Mouse (Mus musculus): Measurements from ENCODE around the gene Pknox2. TPM values are rescaled to one million over a fixed set of nuclear protein-coding genes. Genes with fewer than 3 reads are reported as not detected.

Gene Pknox2
- polyA plus RNA-seq, 1 experiment from 2014 or later: 5.4 TPM

DNA sequence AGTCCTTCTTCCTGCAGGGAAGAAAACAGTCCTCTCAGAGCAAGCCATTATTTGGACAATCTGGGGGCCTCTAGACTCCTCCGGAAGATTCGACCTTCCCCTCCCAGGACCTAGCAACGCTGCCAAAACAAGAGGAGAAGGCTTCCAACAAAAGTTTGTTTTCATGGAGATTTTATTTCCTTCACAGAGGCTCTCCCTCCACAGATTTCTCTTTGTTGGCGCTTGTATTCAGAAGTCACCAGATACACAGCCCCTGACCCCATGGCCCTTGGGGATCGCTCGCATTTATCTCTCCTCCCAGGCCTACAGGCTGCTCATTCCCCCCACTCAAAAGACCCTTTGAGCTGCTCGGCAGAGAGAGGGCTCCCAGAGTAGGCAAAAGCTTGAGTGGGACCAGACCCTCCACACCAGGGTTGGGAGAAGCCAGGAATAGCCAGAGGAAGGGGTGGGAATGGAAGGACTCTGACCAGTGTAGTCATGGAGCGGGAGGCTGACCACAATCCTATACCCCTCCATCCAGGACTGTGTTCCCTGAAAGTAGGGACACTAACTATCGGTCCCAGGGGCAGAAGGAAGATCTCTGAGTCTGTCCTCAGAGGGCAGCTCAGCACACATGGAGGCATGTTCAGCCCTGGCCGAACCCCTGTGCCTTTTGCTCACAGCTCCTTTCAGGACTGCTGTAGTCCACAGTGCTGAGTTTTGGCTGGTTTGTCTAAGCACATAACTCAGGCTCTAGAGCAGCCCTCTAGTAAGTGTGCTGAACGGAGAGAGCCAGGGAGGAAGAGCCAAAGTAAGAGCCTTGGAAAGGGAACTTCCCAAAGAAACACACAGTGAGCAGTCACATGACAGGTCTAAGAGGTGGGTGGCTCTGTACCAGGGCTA lies 45.9 kb downstream of the Pknox2 start:
- ATAC-seq (ENCODE audit: low FRiP score, low TSS enrichment): peak; percentile 73
- Histone ChIP-seq H3K27ac (ENCODE audit: low read depth, low read length) (peak overlapping the region; percentile 87), H3K4me1 (ENCODE audit: control insufficient read depth, insufficient read depth, low read length) (peaks cover 24% of the 10 kb centered on the region), H3K9me3 (ENCODE audit: control insufficient read depth, low read length) (no peaks in the 10 kb centered on the region), H3K9ac (ENCODE audit: low read depth, low read length) (no peak overlapping the region), H3K4me2 (replicated peaks; ENCODE audit: low read depth, low read length) (no peak overlapping the region), H3K27me3 (ENCODE audit: control insufficient read depth, insufficient read depth, low read length) (no peaks in the 10 kb centered on the region), H3K4me3 (ENCODE audit: low read length) (no peak overlapping the region), H3K36me3 (ENCODE audit: control insufficient read depth, insufficient read depth, low read length) (no peaks in the 10 kb centered on the region)
- WGBS: 32% methylated on average over 11 of the region's 11 CpGs

DNA sequence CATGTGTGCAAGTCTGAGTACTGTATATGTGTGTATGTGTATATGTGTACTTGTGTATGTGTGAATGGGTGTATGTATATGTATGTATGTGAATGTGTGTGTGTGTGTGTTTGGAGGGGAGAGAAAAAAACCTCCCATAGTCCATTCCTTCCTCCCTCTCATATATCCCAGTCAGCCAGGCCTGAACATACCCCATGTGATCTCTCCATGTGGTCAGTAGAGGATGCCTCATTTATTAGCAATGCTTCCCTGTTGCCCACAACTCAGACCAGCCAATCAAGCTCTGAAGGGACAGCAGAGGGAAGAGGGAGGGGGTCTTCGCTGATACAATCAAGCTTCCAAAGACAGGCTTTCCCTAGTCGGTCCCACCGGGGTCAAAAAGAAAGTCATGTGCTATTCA lies 47.6 kb downstream of the Pknox2 start:
- no peak for ATAC-seq (ENCODE audit: low FRiP score, low TSS enrichment)
- H3K27me3 ChIP-seq (ENCODE audit: control insufficient read depth, insufficient read depth, low read length): no peaks in the 10 kb centered on the region
- 76% methylated on average over 3 of the region's 3 CpGs for WGBS
- no peak overlapping the region for H3K4me3 ChIP-seq (ENCODE audit: low read length)
- no peaks in the 10 kb centered on the region for H3K9me3 ChIP-seq (ENCODE audit: control insufficient read depth, low read length)
- H3K27ac ChIP-seq (ENCODE audit: low read depth, low read length): no peak overlapping the region
- no peaks in the 10 kb centered on the region for H3K36me3 ChIP-seq (ENCODE audit: control insufficient read depth, insufficient read depth, low read length)
- H3K4me2 ChIP-seq (replicated peaks; ENCODE audit: low read depth, low read length): no peak overlapping the region
- no peak overlapping the region for H3K9ac ChIP-seq (ENCODE audit: low read depth, low read length)
- H3K4me1 ChIP-seq (ENCODE audit: control insufficient read depth, insufficient read depth, low read length): peaks cover 27% of the 10 kb centered on the region

DNA sequence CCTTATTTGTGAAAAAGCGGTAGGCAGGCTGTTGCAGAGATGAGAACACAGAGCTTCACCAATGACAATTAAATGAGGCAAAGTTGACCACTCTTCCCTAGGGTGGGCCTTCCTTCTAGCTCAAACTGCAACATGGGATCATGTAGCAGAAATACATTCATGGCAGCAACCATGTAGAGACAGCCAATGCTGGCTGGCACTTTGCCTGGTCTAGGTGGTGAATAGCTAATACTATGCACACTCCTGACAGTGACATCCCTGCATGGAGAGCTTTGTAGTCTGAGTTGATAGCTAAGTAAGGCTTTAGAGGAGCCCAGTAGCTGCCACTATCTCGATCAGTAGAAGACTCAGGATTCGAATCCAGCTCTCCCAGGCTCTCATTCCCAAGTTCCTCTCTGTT lies 48.6 kb downstream of the Pknox2 start:
- Histone ChIP-seq H3K36me3 (ENCODE audit: control insufficient read depth, insufficient read depth, low read length) (no peaks in the 10 kb centered on the region), H3K27me3 (ENCODE audit: control insufficient read depth, insufficient read depth, low read length) (no peaks in the 10 kb centered on the region), H3K9ac (ENCODE audit: low read depth, low read length) (no peak overlapping the region), H3K4me2 (replicated peaks; ENCODE audit: low read depth, low read length) (no peak overlapping the region), H3K4me3 (ENCODE audit: low read length) (no peak overlapping the region), H3K27ac (ENCODE audit: low read depth, low read length) (no peak overlapping the region), H3K9me3 (ENCODE audit: control insufficient read depth, low read length) (no peaks in the 10 kb centered on the region), H3K4me1 (ENCODE audit: control insufficient read depth, insufficient read depth, low read length) (peaks cover 30% of the 10 kb centered on the region)
- ATAC-seq (ENCODE audit: low FRiP score, low TSS enrichment): no peak
- WGBS: 92% methylated on average over 3 of the region's 3 CpGs

DNA sequence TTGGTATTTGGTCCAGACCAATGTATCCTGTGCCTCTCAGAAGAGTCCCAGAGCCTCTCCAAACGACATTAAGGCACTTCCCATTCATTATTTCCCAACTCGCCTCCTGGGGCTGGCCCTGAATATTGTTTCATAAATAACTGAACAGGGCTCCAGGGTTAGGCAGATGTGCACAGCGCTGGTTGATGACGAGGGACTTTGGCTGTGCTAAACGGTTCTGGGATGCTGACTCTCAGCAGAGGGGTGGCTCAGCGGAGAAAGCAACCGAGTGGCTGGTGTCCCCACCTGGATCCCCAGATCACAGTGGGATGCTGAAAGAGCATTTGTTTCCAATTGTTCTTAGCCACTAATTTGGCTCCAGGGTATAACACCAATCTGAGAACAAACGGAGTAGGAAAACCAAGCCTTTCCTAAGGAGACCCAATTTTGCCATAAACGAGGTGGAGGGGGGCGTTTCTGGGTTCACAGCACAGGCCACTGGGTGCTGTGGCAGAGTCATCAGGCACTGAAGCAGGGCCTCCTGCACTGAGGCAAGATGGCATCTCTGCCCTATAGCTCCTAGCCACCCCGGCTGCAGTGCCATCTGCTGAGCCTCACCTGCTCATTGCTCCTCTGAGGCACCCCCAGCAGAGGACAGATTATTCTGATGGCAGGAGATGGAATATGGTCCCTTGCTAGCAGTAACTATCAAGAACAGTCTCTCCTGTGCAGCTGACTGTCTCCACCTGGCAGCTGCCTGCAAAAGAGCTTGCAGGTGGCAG lies 52.8 kb downstream of the Pknox2 start:
- ATAC-seq (ENCODE audit: low FRiP score, low TSS enrichment): no peak
- H3K9me3 ChIP-seq (ENCODE audit: control insufficient read depth, low read length): no peaks in the 10 kb centered on the region
- no peak overlapping the region for H3K4me2 ChIP-seq (replicated peaks; ENCODE audit: low read depth, low read length)
- no peak overlapping the region for H3K4me3 ChIP-seq (ENCODE audit: low read length)
- no peaks in the 10 kb centered on the region for H3K27me3 ChIP-seq (ENCODE audit: control insufficient read depth, insufficient read depth, low read length)
- H3K9ac ChIP-seq (ENCODE audit: low read depth, low read length): no peak overlapping the region
- no peaks in the 10 kb centered on the region for H3K36me3 ChIP-seq (ENCODE audit: control insufficient read depth, insufficient read depth, low read length)
- H3K4me1 ChIP-seq (ENCODE audit: control insufficient read depth, insufficient read depth, low read length): peaks cover 32% of the 10 kb centered on the region
- no peak overlapping the region for H3K27ac ChIP-seq (ENCODE audit: low read depth, low read length)
- WGBS: 48% methylated on average over 11 of the region's 11 CpGs

DNA sequence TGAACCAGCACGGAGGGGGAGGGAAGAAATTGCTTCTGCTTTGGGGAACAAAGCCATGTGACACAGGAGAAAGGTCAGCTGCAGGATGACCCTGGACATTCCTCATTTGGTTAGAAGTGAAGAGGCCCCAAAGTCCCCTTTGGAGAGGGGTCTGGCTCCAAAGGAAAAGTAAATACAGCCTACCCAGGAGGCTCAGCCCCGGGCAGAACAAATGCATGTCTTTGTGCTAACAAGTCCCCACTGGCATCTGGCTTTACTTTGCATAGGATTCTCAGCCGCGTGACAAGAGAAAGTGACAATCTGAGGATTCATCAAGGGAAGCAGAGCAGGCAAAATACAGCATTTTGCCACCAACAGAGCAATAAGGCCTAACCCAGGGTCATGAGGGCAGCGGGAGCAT lies 54.1 kb downstream of the Pknox2 start:
- no peaks in the 10 kb centered on the region for H3K36me3 ChIP-seq (ENCODE audit: control insufficient read depth, insufficient read depth, low read length)
- 0 out of 2 replicates have a peak overlapping the region, but pooled peaks have one; percentile 65 for H3K27ac ChIP-seq (ENCODE audit: low read depth, low read length)
- H3K4me2 ChIP-seq (replicated peaks; ENCODE audit: low read depth, low read length): no peak overlapping the region
- H3K4me1 ChIP-seq (ENCODE audit: control insufficient read depth, insufficient read depth, low read length): peaks cover 36% of the 10 kb centered on the region
- no peaks in the 10 kb centered on the region for H3K27me3 ChIP-seq (ENCODE audit: control insufficient read depth, insufficient read depth, low read length)
- no peak for ATAC-seq (ENCODE audit: low FRiP score, low TSS enrichment)
- WGBS: 8% methylated on average over 5 of the region's 5 CpGs
- H3K4me3 ChIP-seq (ENCODE audit: low read length): no peak overlapping the region
- no peak overlapping the region for H3K9ac ChIP-seq (ENCODE audit: low read depth, low read length)
- no peaks in the 10 kb centered on the region for H3K9me3 ChIP-seq (ENCODE audit: control insufficient read depth, low read length)

DNA sequence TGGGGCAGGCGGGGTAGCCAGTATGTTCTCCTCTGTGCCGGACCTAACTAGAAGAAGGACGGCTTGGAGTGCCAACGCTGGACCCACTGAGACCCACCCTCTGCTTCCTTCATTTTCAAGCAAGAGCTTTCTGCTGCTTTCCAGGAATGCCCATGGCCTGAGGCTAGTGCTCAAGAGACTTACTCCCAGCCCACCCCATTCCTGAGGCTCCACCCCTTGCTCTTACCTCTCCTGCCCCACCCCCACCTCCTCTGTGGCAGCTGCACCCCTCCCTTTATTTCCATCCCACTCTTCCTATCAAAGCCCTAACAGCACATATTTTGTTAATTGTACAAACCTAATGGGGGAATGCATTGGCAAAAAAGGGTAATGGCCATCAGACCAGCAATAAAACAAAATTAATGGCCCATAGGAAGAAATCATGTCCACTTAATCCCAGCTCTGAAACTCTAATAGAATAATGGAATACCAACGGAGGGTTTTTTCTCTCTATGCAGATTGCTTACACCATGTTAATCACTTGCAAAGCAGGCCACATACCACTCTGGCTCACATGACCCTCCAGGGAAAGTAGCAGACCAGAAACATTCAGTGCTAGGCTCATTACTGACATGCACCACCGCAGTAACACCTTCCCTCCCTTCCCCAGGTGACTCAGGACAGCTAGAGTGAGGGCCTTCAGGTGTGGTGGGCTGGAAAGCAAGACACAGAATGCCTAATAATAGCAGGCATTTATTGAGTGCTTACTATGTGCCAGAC lies 57.1 kb downstream of the Pknox2 start:
- Histone ChIP-seq H3K9me3 (ENCODE audit: control insufficient read depth, low read length) (no peaks in the 10 kb centered on the region), H3K4me3 (ENCODE audit: low read length) (no peak overlapping the region), H3K4me2 (replicated peaks; ENCODE audit: low read depth, low read length) (no peak overlapping the region), H3K27ac (ENCODE audit: low read depth, low read length) (no peak overlapping the region; the same call in 1 of the 2 replicates), H3K4me1 (ENCODE audit: control insufficient read depth, insufficient read depth, low read length) (peaks cover 38% of the 10 kb centered on the region), H3K27me3 (ENCODE audit: control insufficient read depth, insufficient read depth, low read length) (no peaks in the 10 kb centered on the region), H3K36me3 (ENCODE audit: control insufficient read depth, insufficient read depth, low read length) (no peaks in the 10 kb centered on the region), H3K9ac (ENCODE audit: low read depth, low read length) (no peak overlapping the region)
- peak; percentile 81 for ATAC-seq (ENCODE audit: low FRiP score, low TSS enrichment)
- WGBS: 37% methylated on average over 6 of the region's 6 CpGs

DNA sequence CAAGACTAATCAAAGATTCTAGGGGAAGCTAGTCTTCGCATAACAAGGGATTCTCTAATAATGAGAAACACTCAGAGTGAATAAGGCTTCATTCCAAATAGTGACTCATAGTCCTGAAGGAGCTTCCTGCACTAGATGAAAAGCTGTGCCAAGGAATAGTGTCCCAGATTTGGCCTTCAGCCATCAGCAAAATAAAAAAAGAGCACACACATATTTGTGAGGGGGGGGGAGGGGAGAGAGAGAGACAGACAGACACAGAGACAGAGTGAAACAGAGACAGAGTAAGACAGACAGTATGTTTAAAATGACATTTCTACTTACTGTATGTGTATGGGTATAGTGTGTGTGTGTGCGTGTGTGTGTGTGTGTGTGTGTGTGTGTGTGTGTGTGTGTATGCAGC lies 61.8 kb downstream of the Pknox2 start:
- Histone ChIP-seq H3K27ac (ENCODE audit: low read depth, low read length) (no peak overlapping the region), H3K4me3 (ENCODE audit: low read length) (no peak overlapping the region), H3K27me3 (ENCODE audit: control insufficient read depth, insufficient read depth, low read length) (no peaks in the 10 kb centered on the region), H3K9me3 (ENCODE audit: control insufficient read depth, low read length) (no peaks in the 10 kb centered on the region), H3K9ac (ENCODE audit: low read depth, low read length) (no peak overlapping the region), H3K36me3 (ENCODE audit: control insufficient read depth, insufficient read depth, low read length) (no peaks in the 10 kb centered on the region), H3K4me2 (replicated peaks; ENCODE audit: low read depth, low read length) (no peak overlapping the region), H3K4me1 (ENCODE audit: control insufficient read depth, insufficient read depth, low read length) (peaks cover 15% of the 10 kb centered on the region)
- 69% methylated on average over 2 of the region's 2 CpGs for WGBS
- no peak for ATAC-seq (ENCODE audit: low FRiP score, low TSS enrichment)

DNA sequence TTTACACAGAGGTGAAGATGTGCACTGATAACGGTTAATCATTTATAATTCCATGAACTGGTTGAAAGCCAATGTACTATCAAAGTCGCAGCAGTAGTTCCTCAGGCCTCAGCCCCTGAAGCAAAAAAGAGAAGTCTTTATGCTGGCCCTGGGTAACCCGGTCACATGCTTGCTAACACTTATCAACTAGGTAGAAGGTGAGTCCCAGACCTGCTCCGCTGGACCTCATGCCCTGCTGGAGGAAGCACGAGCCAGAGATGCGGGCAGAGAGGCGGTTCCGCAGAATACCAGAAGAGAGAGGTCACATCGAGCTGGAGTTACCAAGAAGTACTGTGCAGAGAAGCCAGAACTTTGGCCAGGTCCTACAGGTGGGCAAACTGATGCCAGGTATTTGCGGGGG lies 65.0 kb downstream of the Pknox2 start:
- ATAC-seq (ENCODE audit: low FRiP score, low TSS enrichment): peak; percentile 58
- Histone ChIP-seq H3K9ac (ENCODE audit: low read depth, low read length) (no peak overlapping the region), H3K4me1 (ENCODE audit: control insufficient read depth, insufficient read depth, low read length) (0 out of 2 replicates have a peak, but pooled peaks cover 5% of the 10 kb centered on the region), H3K4me2 (replicated peaks; ENCODE audit: low read depth, low read length) (no peak overlapping the region), H3K4me3 (ENCODE audit: low read length) (no peak overlapping the region), H3K9me3 (ENCODE audit: control insufficient read depth, low read length) (no peaks in the 10 kb centered on the region), H3K36me3 (ENCODE audit: control insufficient read depth, insufficient read depth, low read length) (no peaks in the 10 kb centered on the region), H3K27ac (ENCODE audit: low read depth, low read length) (no peak overlapping the region), H3K27me3 (ENCODE audit: control insufficient read depth, insufficient read depth, low read length) (no peaks in the 10 kb centered on the region)
- WGBS: 77% methylated on average over 10 of the region's 10 CpGs

All from kidney, embryonic 14.5 days (tissue).